Mouse (Mus musculus) right cerebral cortex, postnatal 10 days (tissue): ENCODE measurements around the gene Tgfbr1.
A peak's percentile ranks its signal among the peaks of the same experiment; 100 is the strongest.

Experiments used
- DNase-seq, 2 experiments: peaks; one replicate each; pipeline ENCODE4 v3.0.0; 2021; ENCODE audit warnings: low spot score in 2 of 2

Tgfbr1 gene

DNA sequence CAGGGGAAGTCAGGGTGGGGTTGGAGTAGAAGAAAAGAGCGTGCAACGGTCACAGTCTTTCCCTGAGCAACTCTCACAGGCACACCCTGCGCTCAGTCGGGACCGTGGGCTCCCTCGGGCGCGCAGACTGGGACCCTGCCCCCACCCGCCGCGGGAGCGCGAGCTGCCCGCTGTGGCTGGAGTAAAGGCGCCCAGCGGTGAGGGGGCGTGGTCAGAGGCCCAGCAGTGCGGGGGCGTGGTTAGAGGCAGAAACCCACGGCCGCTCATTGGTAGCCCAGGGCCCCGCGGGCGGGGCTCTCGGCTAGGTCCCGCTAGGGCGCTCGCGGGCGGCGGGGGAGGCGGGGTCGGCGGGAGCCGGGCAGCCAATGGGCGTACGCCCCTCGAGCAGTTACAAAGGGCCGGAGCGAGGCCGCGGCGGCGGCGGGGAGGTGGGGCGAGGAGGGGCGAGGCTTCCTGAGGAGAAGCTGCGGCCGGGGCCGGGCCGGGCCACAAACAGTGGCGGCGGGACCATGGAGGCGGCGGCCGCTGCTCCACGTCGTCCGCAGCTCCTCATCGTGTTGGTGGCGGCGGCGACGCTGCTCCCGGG, at the start of gene Tgfbr1:
Gene Tgfbr1, plus strand, starts transcription at position 420 of the 586 bp plus-strand sequence.
- DNase-seq, result peak; percentile 97

- DNase-seq, result peak in 1 of 2 experiments; percentile 57
These were observed 49.6 kb upstream of the Tgfbr1 start for GRCm38 (mm10) chr4:47303340-47303998.

DNA sequence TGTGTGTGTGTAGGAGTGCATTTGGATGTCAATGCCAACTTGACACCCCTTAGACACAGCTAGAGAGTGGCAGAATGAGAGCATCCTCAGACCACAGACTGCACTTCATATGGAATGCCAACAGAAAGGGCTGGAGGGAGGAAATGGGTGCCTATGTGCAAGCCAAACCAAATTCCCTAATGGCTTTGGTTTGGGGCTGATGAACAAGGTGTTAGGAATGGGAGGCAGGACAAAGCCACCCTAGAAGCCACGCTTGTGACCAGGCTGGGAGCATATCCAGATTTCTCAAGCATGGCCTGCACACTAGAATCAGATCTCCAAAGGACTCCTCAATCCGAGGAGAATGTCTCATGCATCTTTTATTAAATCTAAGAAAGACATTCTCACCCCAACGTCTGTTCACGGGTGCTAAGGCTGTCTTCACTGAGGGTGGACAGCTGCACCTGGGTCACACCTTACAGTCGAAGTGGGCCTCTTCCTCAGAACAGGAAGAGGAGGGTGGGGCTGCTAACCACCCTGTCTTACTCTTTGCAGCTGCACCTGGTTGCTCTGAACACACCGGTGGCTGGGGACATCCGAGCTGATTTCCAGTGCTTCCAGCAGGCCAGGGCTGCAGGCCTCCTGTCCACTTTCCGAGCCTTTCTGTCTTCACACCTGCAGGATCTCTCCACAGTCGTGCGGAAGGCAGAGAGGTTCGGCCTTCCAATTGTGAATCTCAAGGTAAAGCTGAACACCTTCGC, 43.0 kb upstream of the Tgfbr1 start:
- no peak for DNase-seq

- DNase-seq, result no peak
These were observed 42.2 kb upstream of the Tgfbr1 start for GRCm38 (mm10) chr4:47310812-47311211.

GRCm38 (mm10) chr4:47311467-47311866, 41.6 kb upstream of the Tgfbr1 start:
- no peak for DNase-seq

DNA sequence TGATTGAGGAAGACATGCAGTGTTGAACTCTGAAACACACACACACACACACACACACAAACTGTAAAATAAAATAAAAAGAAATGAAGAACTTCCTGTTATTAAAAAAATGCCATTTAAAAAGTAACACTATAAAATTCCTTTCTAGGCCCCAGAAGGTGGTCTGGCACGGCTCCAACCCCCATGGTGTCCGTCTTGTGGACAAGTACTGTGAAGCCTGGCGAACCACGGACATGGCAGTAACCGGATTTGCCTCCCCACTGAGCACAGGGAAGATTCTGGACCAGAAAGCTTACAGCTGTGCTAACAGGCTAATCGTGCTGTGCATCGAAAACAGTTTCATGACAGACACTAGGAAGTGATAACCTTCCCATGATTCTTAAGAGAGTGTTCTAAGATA, 41.1 kb upstream of the Tgfbr1 start:
- DNase-seq, result peak; percentile 45 to 55

DNA sequence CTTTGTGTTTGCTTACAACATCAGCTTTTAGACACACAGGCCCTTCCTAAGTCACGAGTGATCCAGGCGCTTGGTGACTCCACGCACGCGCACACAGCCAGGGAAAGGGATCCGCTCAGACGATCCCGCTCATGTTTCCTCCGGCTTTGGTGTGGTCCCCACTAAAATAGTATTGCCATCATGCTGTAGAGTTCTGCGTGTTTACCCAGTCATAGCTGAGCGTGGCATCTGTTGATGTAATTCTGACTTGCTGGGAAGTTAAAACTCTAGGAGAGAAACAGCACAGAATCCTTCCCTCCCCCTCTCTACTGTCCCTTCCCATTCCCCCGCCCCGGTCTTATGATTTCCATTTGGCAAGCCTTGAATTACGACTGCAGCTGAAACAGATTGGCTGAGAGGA, 40.3 kb upstream of the Tgfbr1 start:
- DNase-seq, result peak; percentile 75 to 81

- no peak for DNase-seq
These were observed 39.2 kb upstream of the Tgfbr1 start for GRCm38 (mm10) chr4:47313710-47314410.

- peak; percentile 32 to 62 for DNase-seq
These were observed 37.6 kb upstream of the Tgfbr1 start for GRCm38 (mm10) chr4:47315458-47315857.

DNA sequence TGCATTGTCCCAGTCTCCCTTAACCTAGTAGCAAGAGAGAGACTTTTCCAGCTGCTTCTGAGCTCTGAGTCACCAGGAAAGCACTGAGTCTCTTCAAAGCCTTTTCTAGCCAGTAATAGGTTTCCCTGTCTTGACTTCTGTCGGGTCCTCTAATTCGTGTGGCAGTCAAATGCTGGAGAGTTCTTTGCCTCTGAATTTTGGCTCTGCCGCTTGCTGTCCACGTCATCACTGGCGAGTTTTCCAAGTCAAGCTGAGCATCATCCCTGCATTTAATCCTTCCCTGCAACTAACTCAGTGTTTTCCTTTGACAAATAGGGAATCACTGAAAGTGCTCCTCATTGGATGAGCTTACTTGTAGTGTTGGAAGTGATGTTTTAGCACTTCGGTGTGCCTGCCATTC, 36.6 kb upstream of the Tgfbr1 start:
- no peak for DNase-seq

GRCm38 (mm10) chr4:47319561-47320321, 33.3 kb upstream of the Tgfbr1 start:
- no peak for DNase-seq

GRCm38 (mm10) chr4:47322315-47322714, 30.7 kb upstream of the Tgfbr1 start:
- DNase-seq, result no peak

- no peak for DNase-seq
These were observed 28.8 kb upstream of the Tgfbr1 start for GRCm38 (mm10) chr4:47324206-47324605.

DNA sequence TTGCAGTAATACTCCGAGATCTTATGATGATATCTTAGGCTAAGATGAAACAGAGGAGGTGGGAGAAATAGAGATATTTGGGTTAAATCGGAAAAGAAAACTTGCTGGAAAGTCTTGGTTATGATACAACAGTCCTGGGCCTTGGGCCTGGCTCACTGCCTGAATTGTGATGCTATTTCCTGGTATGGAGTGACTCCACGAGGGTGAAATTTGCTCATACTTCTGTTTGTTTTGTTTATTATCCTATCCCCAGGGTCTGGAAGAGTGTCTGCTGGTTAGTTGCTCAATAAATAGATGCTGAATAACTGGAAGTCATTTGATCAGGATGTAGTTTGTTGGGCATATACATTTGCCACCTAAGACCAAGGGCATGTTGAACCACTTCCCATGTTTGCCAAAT, 25.2 kb upstream of the Tgfbr1 start:
- DNase-seq, result no peak

GRCm38 (mm10) chr4:47329285-47329684, 23.7 kb upstream of the Tgfbr1 start:
- no peak for DNase-seq

- DNase-seq, result no peak
These were observed 22.5 kb upstream of the Tgfbr1 start for GRCm38 (mm10) chr4:47330378-47331052.

DNA sequence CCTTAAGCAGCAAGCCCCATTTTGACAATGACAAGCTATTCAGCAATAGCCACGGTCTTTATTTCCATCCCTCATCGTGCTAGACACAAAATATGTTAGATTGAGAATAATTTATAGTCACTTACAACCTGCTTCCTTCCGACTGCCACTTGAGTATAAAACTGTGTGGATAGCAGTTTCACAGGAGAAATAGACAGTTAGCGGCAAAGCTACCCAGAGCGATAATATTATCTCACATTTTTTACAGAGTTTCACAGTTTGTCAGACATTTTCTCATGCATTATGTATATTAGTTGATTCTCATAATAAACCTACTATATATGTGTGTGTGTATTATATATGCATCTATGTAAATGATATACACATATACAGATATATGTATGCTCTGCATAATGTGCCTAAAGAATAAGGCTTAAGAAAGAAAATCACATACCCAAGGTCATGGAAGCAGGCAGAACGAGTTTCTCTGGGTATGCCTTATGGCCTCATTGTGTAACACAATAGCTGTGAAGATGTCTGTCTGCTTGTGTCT, 20.1 kb upstream of the Tgfbr1 start:
- peak in 1 of 2 experiments; percentile 3 for DNase-seq

DNA sequence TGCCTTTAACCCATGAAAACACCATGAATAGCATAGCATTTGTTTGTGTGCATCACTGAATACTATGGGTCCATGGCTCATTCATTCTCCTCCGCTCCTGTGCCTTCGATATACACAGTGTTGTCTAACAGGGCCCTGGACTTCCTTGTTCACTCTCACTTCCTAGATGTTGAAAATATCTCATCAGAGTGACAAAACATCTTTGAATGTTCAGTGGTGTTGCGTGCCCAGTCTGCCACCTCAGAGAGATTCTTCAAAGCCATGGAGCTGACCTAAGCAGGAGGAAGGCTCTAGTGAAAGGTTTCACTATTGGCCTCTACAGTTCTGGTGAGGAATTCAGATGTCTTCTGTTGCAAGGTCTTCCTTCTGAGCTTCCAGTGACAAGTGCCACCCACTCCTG, 19.5 kb upstream of the Tgfbr1 start:
- peak in 1 of 2 experiments; percentile 12 for DNase-seq

- DNase-seq, result peak in 1 of 2 experiments; percentile 14
These were observed 16.0 kb upstream of the Tgfbr1 start for GRCm38 (mm10) chr4:47336941-47337600.

GRCm38 (mm10) chr4:47342632-47343031, 10.4 kb upstream of the Tgfbr1 start:
- peak in 1 of 2 experiments; percentile 21 for DNase-seq
